Mouse (Mus musculus) left cerebral cortex, adult 18-20 months (tissue): ENCODE results near the gene Oas1h. TPM values are rescaled to one million over a fixed set of nuclear protein-coding genes. Genes with fewer than 3 reads are reported as not detected.

Experiments used
- DNase-seq, 2 experiments: peaks; one replicate each; pipeline ENCODE4 v3.0.0; 2021 to 2022; ENCODE audit warnings: low spot score in 2 of 2, mixed read lengths in 1 of 2
- microRNA-seq, 2 experiments: library from miRNA; unstranded; fragments of <30 nt; microRNA quantifications; one replicate each; pipeline ENCODE4 v1.2.0; 2021
- total RNA-seq, 2 experiments: library from RNA; stranded (reverse); gene quantifications; 2 replicates each; pipeline ENCODE4 v1.2.3; 2021

Oas1h gene
- total RNA-seq, 2 experiments from 2014 or later: not detected

DNA sequence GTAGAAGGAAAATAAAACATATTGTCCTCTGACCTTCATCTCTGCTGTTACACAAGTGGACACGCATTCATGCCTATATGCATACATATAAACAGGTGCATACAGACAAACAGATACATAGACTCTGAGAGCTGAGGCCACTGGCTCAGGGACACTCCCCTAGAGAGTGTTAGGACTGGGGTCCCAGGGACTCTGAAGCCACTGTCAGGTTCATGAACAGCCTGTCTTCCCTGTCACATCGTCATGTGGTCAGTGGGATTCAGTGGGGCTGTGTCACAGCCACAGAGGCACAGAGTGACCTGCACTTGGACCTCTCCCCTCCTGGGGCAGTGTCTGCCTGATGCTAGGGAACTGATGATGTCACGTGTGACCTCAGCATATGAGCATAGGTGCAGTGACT, 59.1 kb downstream of the Oas1h start:
- DNase-seq: no peak

Small RNA genes lying within 50 kb of the gene (microRNA-seq; reads per million reads assigned to microRNA genes)
- gene Gm22907: 0 reads per million in 2 experiments

Other genes with a start within 250 kb of the Oas1h start
- gene Rita1, start 248.8 kb upstream of the Oas1h start, total RNA-seq: 10 to 100 TPM; 28.7 to 31.0 TPM
- gene Ddx54, start 248.7 kb upstream of the Oas1h start, total RNA-seq: 10 to 100 TPM; 34.0 to 41.6 TPM
- gene Cfap73, start 227.2 kb upstream of the Oas1h start, total RNA-seq: not detected
- gene Rasal1, start 212.6 kb upstream of the Oas1h start, total RNA-seq: 10 to 100 TPM; 70.5 to 83.0 TPM
- 10 to 100 TPM; 73.1 to 78.8 TPM for gene Dtx1, start 149.5 kb upstream of the Oas1h start, total RNA-seq
- under 1 TPM in 1 of 2 experiments, not detected in 1; 0.26 TPM for gene Oas2, start 111.6 kb upstream of the Oas1h start, total RNA-seq
- not detected for gene Oas3, start 83.8 kb upstream of the Oas1h start, total RNA-seq
- not detected for gene Oas1e, start 65.9 kb upstream of the Oas1h start, total RNA-seq
- under 1 TPM; 0.56 to 0.80 TPM for gene Oas1c, start 48.9 kb upstream of the Oas1h start, total RNA-seq
- not detected for gene Oas1f, start 14.1 kb upstream of the Oas1h start, total RNA-seq
- gene Oas1g, start 26.2 kb downstream of the Oas1h start, total RNA-seq: not detected
- under 1 TPM; 0.19 to 0.23 TPM for gene Oas1a, start 46.1 kb downstream of the Oas1h start, total RNA-seq
- not detected for gene Oas1d, start 53.1 kb downstream of the Oas1h start, total RNA-seq
- gene Rph3a, start 148.7 kb downstream of the Oas1h start, total RNA-seq: 100 to 1,000 TPM; 309 to 328 TPM